Mouse (Mus musculus) urinary bladder, postnatal 25 days (tissue): ENCODE measurements around the gene Slc6a19.
"Not testable (repeated sequence)": the region's sequence is repeated elsewhere in the genome, so short reads cannot be mapped to it uniquely, and the experiment has no call there.

Experiments used
- DNase-seq: peaks from one replicate; pipeline ENCODE4 v3.0.0; 2022; ENCODE audit warnings: low spot score

Gene Slc6a19

GRCm38 (mm10) chr13:73704694-73705325, at the start of gene Slc6a19:
Gene Slc6a19, minus strand, starts transcription at chr13:73704865.
- DNase-seq: no peak

- no peak for DNase-seq
Observed at GRCm38 (mm10) chr13:73751284-73751683, 46.6 kb upstream of the Slc6a19 start.

- DNase-seq: no peak
Observed at GRCm38 (mm10) chr13:73750435-73750834, 45.8 kb upstream of the Slc6a19 start.

- DNase-seq: no peak
Observed at GRCm38 (mm10) chr13:73748663-73749440, 44.2 kb upstream of the Slc6a19 start.

GRCm38 (mm10) chr13:73743662-73744061, 39.0 kb upstream of the Slc6a19 start:
- DNase-seq: no peak

- DNase-seq: no peak
Observed at GRCm38 (mm10) chr13:73742944-73743343, 38.3 kb upstream of the Slc6a19 start.

- not testable (repeated sequence) for DNase-seq
Observed at GRCm38 (mm10) chr13:73740399-73740944, 35.8 kb upstream of the Slc6a19 start.

GRCm38 (mm10) chr13:73736943-73737342, 32.3 kb upstream of the Slc6a19 start:
- DNase-seq: no peak

- no peak for DNase-seq
Observed at GRCm38 (mm10) chr13:73735928-73736327, 31.3 kb upstream of the Slc6a19 start.

GRCm38 (mm10) chr13:73735270-73735669, 30.6 kb upstream of the Slc6a19 start:
- DNase-seq: peak; percentile 53

- no peak for DNase-seq
Observed at GRCm38 (mm10) chr13:73734379-73734778, 29.7 kb upstream of the Slc6a19 start.

- no peak for DNase-seq
Observed at GRCm38 (mm10) chr13:73732742-73733700, 28.4 kb upstream of the Slc6a19 start, which contains the start of gene Slc12a7. Gene Slc12a7, plus strand, starts transcription at chr13:73733094.

GRCm38 (mm10) chr13:73732235-73732634, 27.6 kb upstream of the Slc6a19 start:
- no peak for DNase-seq

GRCm38 (mm10) chr13:73730913-73731312, 26.2 kb upstream of the Slc6a19 start:
- DNase-seq: no peak

- no peak for DNase-seq
Observed at GRCm38 (mm10) chr13:73728633-73729032, 24.0 kb upstream of the Slc6a19 start.

GRCm38 (mm10) chr13:73727621-73728025, 23.0 kb upstream of the Slc6a19 start:
- no peak for DNase-seq

- no peak for DNase-seq
Observed at GRCm38 (mm10) chr13:73725315-73725714, 20.6 kb upstream of the Slc6a19 start.

- peak; percentile 29 for DNase-seq
Observed at GRCm38 (mm10) chr13:73723081-73723668, 18.5 kb upstream of the Slc6a19 start.

GRCm38 (mm10) chr13:73720241-73720640, 15.6 kb upstream of the Slc6a19 start:
- DNase-seq: no peak

- DNase-seq: peak; percentile 81
Observed at GRCm38 (mm10) chr13:73718225-73718624, 13.6 kb upstream of the Slc6a19 start.

GRCm38 (mm10) chr13:73714020-73714419, 9.4 kb upstream of the Slc6a19 start:
- DNase-seq: no peak

GRCm38 (mm10) chr13:73713204-73713603, 8.5 kb upstream of the Slc6a19 start:
- no peak for DNase-seq
